Mouse (Mus musculus) liver, embryonic 13.5 days (tissue): ENCODE data around the gene Ccl3. TPM values are rescaled to one million over a fixed set of nuclear protein-coding genes. Genes with fewer than 3 reads are reported as not detected.

Source experiments
- ATAC-seq: fragments of 200-750 bp; cut with Nextera tagmentation; 2 replicates; pipeline ENCODE4 v1.8.0; 2017; ENCODE audit warnings: low read depth, mild to moderate bottlenecking, moderate number of reproducible peaks, moderate library complexity
- DNase-seq: peaks from one replicate; pipeline ENCODE4 v3.0.0; 2022
- H3K27ac ChIP-seq: fragments of 300-500 bp; sonication (generic); 2 replicates; pipeline ENCODE4 v1.5.1; 2015; ENCODE audit warnings: moderate library complexity, mild to moderate bottlenecking, inconsistent platforms
- H3K27me3 ChIP-seq: fragments of 300-500 bp; sonication (generic); 2 replicates; pipeline ENCODE4 v1.6.1; 2015; ENCODE audit warnings: mild to moderate bottlenecking, inconsistent platforms
- H3K36me3 ChIP-seq: fragments of 300-500 bp; sonication (generic); 2 replicates; pipeline ENCODE4 v1.6.1; 2015; ENCODE audit warnings: mild to moderate bottlenecking, inconsistent platforms
- H3K4me1 ChIP-seq: fragments of 300-500 bp; sonication (generic); replicated peaks from 2 replicates; pipeline ENCODE4 v1.6.1; 2015; ENCODE audit warnings: inconsistent platforms
- H3K4me2 ChIP-seq: fragments of 300-500 bp; sonication (generic); 2 replicates; pipeline ENCODE4 v1.6.1; 2015; ENCODE audit warnings: inconsistent platforms, mild to moderate bottlenecking, moderate library complexity
- H3K4me3 ChIP-seq: fragments of 300-500 bp; sonication (generic); replicated peaks from 2 replicates; pipeline ENCODE4 v1.5.1; 2015; ENCODE audit warnings: mild to moderate bottlenecking, inconsistent platforms
- H3K9ac ChIP-seq: fragments of 300-500 bp; sonication (generic); 2 replicates; pipeline ENCODE4 v1.6.1; 2015; ENCODE audit warnings: mild to moderate bottlenecking, inconsistent platforms
- H3K9me3 ChIP-seq: fragments of 300-500 bp; sonication (generic); replicated peaks from 2 replicates; pipeline ENCODE4 v1.6.1; 2016; ENCODE audit warnings: inconsistent platforms
- WGBS: fragments of 180-500 bp; shearing (Covaris S2); methylation state at CpG from one replicate; pipeline ENCODE4 v1.1.7; 2015; ENCODE audit not compliant: insufficient replicate concordance; 5-methylcytosine and 5-hydroxymethylcytosine counted together
- polyA plus RNA-seq: library from polyadenylated mRNA; unstranded; fragments of >200 nt; fragmentation: Nextera tagmentation; extraction: Ambion mirVana; gene quantifications from 2 replicates; pipeline ENCODE4 v1.2.1, GENCODE M21; 2015

The Ccl3 gene
- polyA plus RNA-seq, 1 experiment from 2014 or later, result 0.92 TPM

DNA sequence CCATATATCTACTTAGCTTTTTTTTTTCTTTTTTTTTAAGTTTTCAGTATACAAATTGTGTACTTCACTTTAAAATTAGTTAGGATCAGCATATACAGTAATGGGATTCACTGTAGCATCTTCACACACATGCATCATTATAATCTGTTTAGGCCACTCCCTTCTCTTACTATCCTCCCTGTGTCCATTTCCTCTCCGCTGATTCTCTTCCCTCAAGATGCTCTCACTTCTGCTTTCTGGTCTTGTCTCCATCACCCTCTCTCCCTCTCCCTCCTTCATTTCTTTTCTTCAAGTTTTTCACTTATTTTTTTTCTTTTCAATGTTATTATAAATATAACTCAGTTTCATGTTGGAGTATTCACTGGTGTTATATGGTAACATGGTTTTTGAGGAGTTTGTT, 30.1 kb downstream of the Ccl3 start:
- Histone ChIP-seq H3K27me3 (no peaks in the 10 kb centered on the region), H3K9ac (no peak overlapping the region), H3K4me1 (no peaks in the 10 kb centered on the region), H3K4me2 (no peak overlapping the region), H3K27ac (no peak overlapping the region), H3K9me3 (no peaks in the 10 kb centered on the region), H3K36me3 (no peaks in the 10 kb centered on the region), H3K4me3 (no peak overlapping the region)
- ATAC-seq (no peak), DNase-seq (no peak)
- 33% methylated on average over 1 of the region's 1 CpGs for WGBS

DNA sequence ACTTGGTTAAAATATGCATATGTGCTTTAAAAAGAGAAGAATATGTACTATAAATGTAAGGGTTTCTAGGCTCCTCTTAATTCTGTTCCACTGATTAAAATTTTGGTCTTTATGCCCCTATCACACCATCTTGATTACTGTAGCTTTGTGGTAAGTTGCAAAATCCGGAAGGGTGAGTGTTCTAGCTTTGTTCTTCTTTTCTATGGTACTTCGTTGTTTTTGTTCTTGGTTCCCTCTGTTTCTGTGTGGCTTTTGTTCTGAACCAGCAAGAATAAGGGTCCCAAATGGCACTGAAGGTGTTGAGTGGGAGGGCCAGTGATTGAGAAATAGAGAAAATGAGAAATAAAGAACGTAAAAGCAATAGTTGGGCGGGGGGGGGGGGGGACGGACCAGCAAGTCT, 30.9 kb downstream of the Ccl3 start:
- Histone ChIP-seq H3K9me3 (no peaks in the 10 kb centered on the region), H3K36me3 (no peaks in the 10 kb centered on the region), H3K27me3 (no peaks in the 10 kb centered on the region), H3K4me2 (no peak overlapping the region), H3K4me1 (no peaks in the 10 kb centered on the region), H3K9ac (no peak overlapping the region), H3K4me3 (no peak overlapping the region), H3K27ac (no peak overlapping the region)
- WGBS, result 34% methylated on average over 5 of the region's 5 CpGs
- DNase-seq (no peak), ATAC-seq (no peak)

GRCm38 (mm10) chr11:83616586-83616985, 32.6 kb downstream of the Ccl3 start:
- Histone ChIP-seq H3K9me3 (no peaks in the 10 kb centered on the region), H3K9ac (no peak overlapping the region), H3K27ac (no peak overlapping the region), H3K4me1 (no peaks in the 10 kb centered on the region), H3K36me3 (no peaks in the 10 kb centered on the region), H3K4me2 (no peak overlapping the region), H3K4me3 (no peak overlapping the region), H3K27me3 (no peaks in the 10 kb centered on the region)
- ATAC-seq (no peak), DNase-seq (no peak)
- 47% methylated on average over 1 of the region's 1 CpGs for WGBS

DNA sequence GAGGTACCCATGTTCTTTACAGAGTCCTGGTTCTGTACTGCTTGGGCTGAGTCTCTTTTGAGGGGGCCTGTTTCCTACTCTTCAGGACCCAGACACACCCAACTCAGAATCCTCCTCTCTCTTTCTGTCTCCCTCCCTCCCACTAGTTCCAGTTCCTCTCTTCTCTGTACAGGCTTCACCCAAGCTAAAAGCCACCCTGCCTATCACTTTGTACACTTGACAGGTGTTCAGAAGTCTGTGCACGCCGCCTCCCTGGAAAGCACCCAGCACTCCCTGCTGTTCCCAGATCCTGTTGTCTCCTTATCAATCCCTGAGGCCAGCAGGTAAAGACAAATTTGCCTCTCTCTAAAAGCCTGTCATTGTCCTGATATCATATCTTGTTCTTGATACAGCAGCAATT, 38.3 kb downstream of the Ccl3 start:
- H3K36me3 ChIP-seq, result no peaks in the 10 kb centered on the region
- no peak overlapping the region for H3K27ac ChIP-seq
- no peak overlapping the region for H3K4me3 ChIP-seq
- H3K4me2 ChIP-seq, result no peak overlapping the region
- no peaks in the 10 kb centered on the region for H3K9me3 ChIP-seq
- 36% methylated on average over 2 of the region's 2 CpGs for WGBS
- no peak overlapping the region for H3K9ac ChIP-seq
- H3K27me3 ChIP-seq, result no peaks in the 10 kb centered on the region
- no peaks in the 10 kb centered on the region for H3K4me1 ChIP-seq
- DNase-seq (no peak), ATAC-seq (no peak)

GRCm38 (mm10) chr11:83606396-83606795, 42.8 kb downstream of the Ccl3 start:
- no peak for DNase-seq
- no peaks in the 10 kb centered on the region for H3K9me3 ChIP-seq
- H3K4me2 ChIP-seq, result no peak overlapping the region
- no peaks in the 10 kb centered on the region for H3K36me3 ChIP-seq
- no peak overlapping the region for H3K9ac ChIP-seq
- H3K27me3 ChIP-seq, result no peaks in the 10 kb centered on the region
- ATAC-seq, result no peak
- H3K4me1 ChIP-seq, result no peaks in the 10 kb centered on the region
- WGBS, result 19% methylated on average over 1 of the region's 1 CpGs
- no peak overlapping the region for H3K27ac ChIP-seq
- no peak overlapping the region for H3K4me3 ChIP-seq

GRCm38 (mm10) chr11:83605535-83605934, 43.6 kb downstream of the Ccl3 start:
- Histone ChIP-seq H3K27me3 (no peaks in the 10 kb centered on the region), H3K27ac (no peak overlapping the region), H3K36me3 (no peaks in the 10 kb centered on the region), H3K4me2 (no peak overlapping the region), H3K9ac (no peak overlapping the region), H3K4me1 (no peaks in the 10 kb centered on the region), H3K4me3 (no peak overlapping the region), H3K9me3 (no peaks in the 10 kb centered on the region)
- ATAC-seq (no peak), DNase-seq (no peak)
- WGBS, result 64% methylated on average over 3 of the region's 3 CpGs

GRCm38 (mm10) chr11:83604698-83605097, 44.5 kb downstream of the Ccl3 start:
- H3K4me2 ChIP-seq, result no peak overlapping the region
- H3K36me3 ChIP-seq, result no peaks in the 10 kb centered on the region
- ATAC-seq (no peak), DNase-seq (no peak)
- H3K9ac ChIP-seq, result no peak overlapping the region
- no peak overlapping the region for H3K27ac ChIP-seq
- H3K27me3 ChIP-seq, result no peaks in the 10 kb centered on the region
- H3K4me1 ChIP-seq, result no peaks in the 10 kb centered on the region
- no peak overlapping the region for H3K4me3 ChIP-seq
- H3K9me3 ChIP-seq, result no peaks in the 10 kb centered on the region
- 56% methylated on average over 4 of the region's 4 CpGs for WGBS

- Histone ChIP-seq H3K36me3 (no peaks in the 10 kb centered on the region), H3K4me1 (no peaks in the 10 kb centered on the region), H3K27ac (no peak overlapping the region), H3K4me3 (no peak overlapping the region), H3K27me3 (no peaks in the 10 kb centered on the region), H3K9me3 (no peaks in the 10 kb centered on the region), H3K4me2 (no peak overlapping the region), H3K9ac (no peak overlapping the region)
- DNase-seq (no peak), ATAC-seq (no peak)
- WGBS, result 69% methylated on average over 3 of the region's 3 CpGs
Observed at GRCm38 (mm10) chr11:83603399-83603798, 45.8 kb downstream of the Ccl3 start.

- Histone ChIP-seq H3K9me3 (no peaks in the 10 kb centered on the region), H3K27me3 (no peaks in the 10 kb centered on the region), H3K36me3 (no peaks in the 10 kb centered on the region), H3K4me3 (no peak overlapping the region), H3K4me2 (no peak overlapping the region), H3K27ac (no peak overlapping the region), H3K9ac (no peak overlapping the region), H3K4me1 (no peaks in the 10 kb centered on the region)
- ATAC-seq (no peak), DNase-seq (no peak)
- 64% methylated on average over 2 of the region's 2 CpGs for WGBS
Observed at GRCm38 (mm10) chr11:83600576-83600975, 48.6 kb downstream of the Ccl3 start.

- 60% methylated on average over 3 of the region's 3 CpGs for WGBS
- Histone ChIP-seq H3K27me3 (no peaks in the 10 kb centered on the region), H3K4me1 (no peaks in the 10 kb centered on the region), H3K9ac (no peak overlapping the region), H3K36me3 (no peaks in the 10 kb centered on the region), H3K9me3 (no peaks in the 10 kb centered on the region), H3K4me3 (no peak overlapping the region), H3K4me2 (no peak overlapping the region), H3K27ac (no peak overlapping the region)
- no peak for ATAC-seq
- DNase-seq, result no peak
Observed at GRCm38 (mm10) chr11:83598991-83599390, 50.2 kb downstream of the Ccl3 start.

GRCm38 (mm10) chr11:83598207-83598837, 50.8 kb downstream of the Ccl3 start:
- H3K4me3 ChIP-seq, result no peak overlapping the region
- no peaks in the 10 kb centered on the region for H3K4me1 ChIP-seq
- H3K4me2 ChIP-seq, result no peak overlapping the region
- no peak overlapping the region for H3K9ac ChIP-seq
- ATAC-seq (no peak), DNase-seq (no peak)
- H3K36me3 ChIP-seq, result no peaks in the 10 kb centered on the region
- H3K27me3 ChIP-seq, result no peaks in the 10 kb centered on the region
- 49% methylated on average over 3 of the region's 3 CpGs for WGBS
- no peak overlapping the region for H3K27ac ChIP-seq
- no peaks in the 10 kb centered on the region for H3K9me3 ChIP-seq
